Mouse (Mus musculus): ENCODE measurements around the gene Olfr1265. TPM values are rescaled to one million over a fixed set of nuclear protein-coding genes. Genes with fewer than 3 reads are reported as not detected.

Gene Olfr1265
- total RNA-seq (2021): not detected

GRCm38 (mm10) chr2:90035037-90035436 is at the start of gene Olfr1265:
TSS of gene Olfr1265 (plus strand) at chr2:90035337.
- no peak for DNase-seq (ENCODE audit: low spot score in 2 of 2)
- intact Hi-C loops (cut with DNase I): no loop called here

DNA sequence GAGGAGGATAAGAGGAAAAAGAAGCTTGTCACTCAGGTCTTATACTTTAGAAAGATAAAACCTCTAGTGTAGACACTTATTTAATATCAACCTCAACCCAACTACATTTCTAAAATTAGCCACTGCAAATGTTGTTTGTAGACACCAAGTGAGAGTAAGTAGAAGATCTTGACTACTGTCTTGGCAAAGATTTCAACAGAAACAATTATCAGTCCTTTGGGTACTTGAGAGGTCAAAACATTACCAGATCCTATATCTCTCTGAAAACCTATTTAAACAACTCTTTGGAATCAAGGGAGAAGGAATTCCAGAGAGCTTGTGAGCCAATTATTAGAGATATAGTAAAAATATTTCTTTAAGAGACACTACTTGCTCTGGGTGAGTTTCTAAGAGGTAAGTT is 44.2 kb upstream of the Olfr1265 start, which contains the start of gene Olfr1261:
TSS of gene Olfr1261 (plus strand) at position 301 of the 400 bp plus-strand sequence.
- no peak for DNase-seq (ENCODE audit: low spot score in 2 of 2)
- intact Hi-C loops (cut with DNase I): no loop called here

DNA sequence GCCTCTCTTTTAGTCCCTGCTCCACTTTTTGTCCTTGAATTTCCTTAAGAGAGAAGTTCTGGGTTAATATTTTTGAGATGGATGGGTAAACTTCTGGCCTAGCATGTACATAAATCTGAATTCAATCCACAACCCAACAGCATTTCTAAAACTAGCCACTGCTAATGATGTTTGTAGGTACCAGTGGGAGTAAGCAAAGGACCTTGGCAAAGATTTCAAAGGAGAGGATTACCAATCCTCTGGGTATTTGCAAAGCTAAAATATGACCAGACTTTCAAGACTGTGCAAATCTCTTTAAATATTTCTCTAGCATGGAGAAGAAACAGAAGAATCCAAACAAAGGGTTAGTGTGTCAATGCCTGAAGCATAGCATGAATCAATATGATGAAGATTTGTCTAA is 35.3 kb upstream of the Olfr1265 start, which contains the start of gene Olfr1262:
TSS of gene Olfr1262 (plus strand) at position 301 of the 400 bp plus-strand sequence.
- no peak for DNase-seq (ENCODE audit: low spot score in 2 of 2)
- intact Hi-C loops (cut with DNase I): no loop called here

DNA sequence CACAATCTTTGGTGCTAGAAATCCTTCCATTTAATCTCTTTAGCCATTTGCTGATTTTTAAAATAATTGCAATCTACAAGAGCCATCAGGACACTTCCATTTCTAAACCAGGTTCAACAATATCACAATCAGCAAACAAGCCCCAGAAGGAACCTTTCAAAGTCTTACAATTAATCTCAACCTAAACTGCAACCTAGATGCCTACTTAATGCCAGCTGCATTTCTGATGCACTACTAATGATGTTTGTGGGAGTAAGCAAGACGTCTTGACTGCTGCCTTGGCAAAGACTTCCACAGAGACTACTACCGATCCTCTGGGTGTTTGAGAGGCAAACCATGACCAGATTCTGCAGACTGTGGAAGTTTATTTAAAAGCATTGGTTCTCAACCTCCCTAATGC is 23.3 kb upstream of the Olfr1265 start, which contains the start of gene Olfr1263:
TSS of gene Olfr1263 (plus strand) at position 301 of the 400 bp plus-strand sequence.
- intact Hi-C loops (cut with DNase I): no loop called here
- DNase-seq (ENCODE audit: low spot score in 2 of 2): no peak

DNA sequence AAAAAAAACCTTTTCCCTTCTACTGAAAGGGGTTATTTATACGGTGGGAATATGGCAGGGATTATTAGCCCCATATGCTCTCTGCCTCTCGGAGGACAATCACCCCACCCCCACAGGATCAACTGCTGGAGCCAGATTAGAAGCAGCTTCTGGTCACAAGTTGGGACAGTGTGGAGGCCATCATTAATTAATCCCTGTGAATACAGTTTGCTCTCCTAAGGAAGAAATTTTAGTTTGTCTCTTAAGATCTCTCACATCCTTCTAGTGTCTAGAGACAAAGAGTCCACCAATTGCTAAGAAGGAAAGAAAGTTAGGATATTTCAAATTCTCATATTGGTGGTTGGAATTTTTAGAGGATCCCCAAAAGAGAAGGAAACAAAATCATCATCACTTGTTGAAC is 9.7 kb upstream of the Olfr1265 start, which contains the start of gene Olfr1264:
TSS of gene Olfr1264 (minus strand) at position 101 of the 400 bp plus-strand sequence.
- intact Hi-C loops (cut with DNase I): no loop called here
- no peak for DNase-seq (ENCODE audit: low spot score in 2 of 2)

- intact Hi-C loops (cut with DNase I): no loop called here
Observed at GRCm38 (mm10) chr2:90063494-90063893, 28.4 kb downstream of the Olfr1265 start, which contains the start of gene Olfr140. TSS of gene Olfr140 (minus strand) at chr2:90063594.

DNA sequence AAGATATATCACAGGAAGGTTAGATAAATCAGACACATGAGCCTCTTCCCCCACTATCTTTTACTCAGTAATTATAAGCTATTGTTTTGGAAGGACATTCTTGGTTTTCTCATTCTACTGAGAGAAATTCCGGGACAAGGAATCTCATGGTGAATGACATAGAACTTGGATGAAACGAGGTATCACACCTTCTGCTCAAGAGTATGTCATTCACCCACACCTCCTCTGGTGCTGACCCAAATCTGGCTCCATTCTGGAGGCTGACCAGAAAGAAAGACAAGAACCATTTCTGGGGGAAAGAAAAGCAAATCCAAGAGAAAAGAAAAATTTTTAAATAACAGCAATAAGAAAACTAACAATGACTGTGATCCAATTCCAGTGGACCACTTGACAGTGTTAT is 34.9 kb downstream of the Olfr1265 start:
- DNase-seq (ENCODE audit: low spot score in 2 of 2): peak in 1 of 2 experiments; percentile 52
- intact Hi-C loops (cut with DNase I): no loop called here

More at GRCm38 (mm10) chr2:90063494-90063893, 28.4 kb downstream of the Olfr1265 start, which contains the start of gene Olfr140:
- no peak for DNase-seq (ENCODE audit: low spot score in 2 of 2)

Other genes starting within 250 kb of the Olfr1265 start
- gene Olfr1254, start 241.7 kb upstream of the Olfr1265 start, total RNA-seq (2021): not detected
- gene Olfr1255, start 223.3 kb upstream of the Olfr1265 start, total RNA-seq (2021): not detected
- gene Olfr1256, start 193.8 kb upstream of the Olfr1265 start, total RNA-seq (2021): under 1 TPM in 1 of 2 experiments, not detected in 1; 0.05 TPM
- gene Olfr48, start 187.1 kb upstream of the Olfr1265 start, total RNA-seq (2021): not detected
- not detected for gene Olfr1257, start 156.9 kb upstream of the Olfr1265 start, total RNA-seq (2021)
- not detected for gene Olfr1258, start 108.0 kb upstream of the Olfr1265 start, total RNA-seq (2021)
- not detected for gene Olfr1259, start 86.7 kb upstream of the Olfr1265 start, total RNA-seq (2021)
- not detected for gene Olfr1260, start 61.0 kb upstream of the Olfr1265 start, total RNA-seq (2021)
- gene Olfr1261, start 44.1 kb upstream of the Olfr1265 start, total RNA-seq (2021): not detected
- gene Olfr1262, start 35.2 kb upstream of the Olfr1265 start, total RNA-seq (2021): not detected
- gene Olfr1263, start 23.2 kb upstream of the Olfr1265 start, total RNA-seq (2021): not detected
- gene Olfr1264, start 9.8 kb upstream of the Olfr1265 start, total RNA-seq (2021): not detected
- not detected for gene Olfr140, start 28.3 kb downstream of the Olfr1265 start, total RNA-seq (2021)
- not detected for gene Olfr1269, start 86.1 kb downstream of the Olfr1265 start, total RNA-seq (2021)
- gene Olfr32, start 107.0 kb downstream of the Olfr1265 start, total RNA-seq (2021): not detected
- gene Olfr1270, start 117.8 kb downstream of the Olfr1265 start, total RNA-seq (2021): not detected
- under 1 TPM in 1 of 2 experiments, not detected in 1; 0.18 TPM for gene Olfr1506, start 189.2 kb downstream of the Olfr1265 start, total RNA-seq (2021)
- gene Olfr142, start 222.3 kb downstream of the Olfr1265 start, total RNA-seq (2021): not detected
- gene Olfr1271, start 235.7 kb downstream of the Olfr1265 start, total RNA-seq (2021): not detected